Mouse (Mus musculus): ENCODE results near the gene Olfr1489. TPM values are rescaled to one million over a fixed set of nuclear protein-coding genes. Genes with fewer than 3 reads are reported as not detected.
"Not testable (repeated sequence)": the region's sequence is repeated elsewhere in the genome, so short reads cannot be mapped to it uniquely, and the experiment has no call there.

Olfr1489 gene
- not detected in 2 replicates for total RNA-seq (2014; rRNA removed)
- polyA plus RNA-seq (2015; fragmentation: Nextera tagmentation; extraction: Ambion mirVana): not detected in 2 replicates

GRCm38 (mm10) chr19:13631321-13631720 lies at the start of gene Olfr1489:
Gene Olfr1489 (plus strand): TSS chr19:13631621.
- no peak within 1 kb of the TSS for H3K4me3 ChIP-seq (ENCODE audit: low read length)
- TF ChIP-seq CTCF (IDR thresholded peaks at IDR 0.05; ENCODE audit: low read depth): no peak
- no peaks in the 10 kb centered on the region for H3K4me1 ChIP-seq (ENCODE audit: insufficient read depth, low read length)
- 82% methylated on average over 1 of the region's 1 CpGs for WGBS
- no peak within 1 kb of the TSS for H3K27ac ChIP-seq
- H3K9ac ChIP-seq (replicated peaks; ENCODE audit: low read length): no peak within 1 kb of the TSS
- ATAC-seq (no peak), DNase-seq (ENCODE audit: low spot score) (no peak)
- H3K36me3 ChIP-seq (ENCODE audit: insufficient read depth, low read length): no peaks in the 10 kb centered on the region
- no peaks in the 10 kb centered on the region for H3K27me3 ChIP-seq (ENCODE audit: insufficient read depth, low read length)
- peaks cover 16% of the 10 kb centered on the region for H3K9me3 ChIP-seq (ENCODE audit: low read length)
- H3K4me2 ChIP-seq (ENCODE audit: low read depth, low read length): no peak within 1 kb of the TSS

DNA sequence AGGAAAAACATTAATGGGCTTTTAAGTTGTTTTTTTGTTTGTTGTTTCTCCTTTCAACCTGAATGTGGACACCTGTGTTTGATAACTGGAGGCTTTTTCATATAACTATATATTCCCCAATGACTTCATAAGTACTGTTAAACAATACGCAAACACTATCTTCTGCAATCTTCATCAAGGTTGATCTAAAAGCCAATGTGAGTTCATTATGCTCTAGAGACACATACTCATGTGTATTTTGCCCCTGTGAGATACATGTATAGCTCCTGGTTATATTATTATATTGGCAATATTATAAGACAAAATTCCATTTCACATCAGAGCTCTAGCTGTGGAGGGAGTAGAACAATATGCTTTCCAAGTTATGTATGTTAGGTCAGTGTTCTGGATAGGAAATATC lies 48.2 kb upstream of the Olfr1489 start, which contains the start of gene Olfr1484:
Gene Olfr1484 (plus strand): TSS at position 301 of the 400 bp plus-strand sequence.
- WGBS: 89% methylated on average over 1 of the region's 1 CpGs
- Histone ChIP-seq H3K27me3 (ENCODE audit: insufficient read depth, low read length) (no peaks in the 10 kb centered on the region), H3K9me3 (ENCODE audit: low read length) (no peaks in the 10 kb centered on the region), H3K27ac (no peak within 1 kb of the TSS), H3K4me3 (ENCODE audit: low read length) (no peak within 1 kb of the TSS), H3K4me2 (ENCODE audit: low read depth, low read length) (no peak within 1 kb of the TSS), H3K36me3 (ENCODE audit: insufficient read depth, low read length) (no peaks in the 10 kb centered on the region), H3K9ac (replicated peaks; ENCODE audit: low read length) (no peak within 1 kb of the TSS), H3K4me1 (ENCODE audit: insufficient read depth, low read length) (no peaks in the 10 kb centered on the region)
- ATAC-seq (no peak), DNase-seq (ENCODE audit: low spot score) (no peak)
- TF ChIP-seq CTCF (IDR thresholded peaks at IDR 0.05; ENCODE audit: low read depth): no peak

GRCm38 (mm10) chr19:13617075-13617474 lies 14.3 kb upstream of the Olfr1489 start, which contains the start of gene Olfr1487:
Gene Olfr1487 (plus strand): TSS chr19:13617375.
- not testable (repeated sequence) for DNase-seq (ENCODE audit: low spot score); H3K4me3 ChIP-seq (ENCODE audit: low read length); H3K4me2 ChIP-seq (ENCODE audit: low read depth, low read length); H3K27me3 ChIP-seq (ENCODE audit: insufficient read depth, low read length); H3K9me3 ChIP-seq (ENCODE audit: low read length); H3K4me1 ChIP-seq (ENCODE audit: insufficient read depth, low read length); H3K36me3 ChIP-seq (ENCODE audit: insufficient read depth, low read length); H3K27ac ChIP-seq; ATAC-seq; H3K9ac ChIP-seq (replicated peaks; ENCODE audit: low read length)
- 88% methylated on average over 2 of the region's 2 CpGs for WGBS

- WGBS: 71% methylated on average over 1 of the region's 1 CpGs
- Histone ChIP-seq H3K36me3 (ENCODE audit: insufficient read depth, low read length) (no peaks in the 10 kb centered on the region), H3K4me2 (ENCODE audit: low read depth, low read length) (no peak within 1 kb of the TSS), H3K4me3 (ENCODE audit: low read length) (no peak within 1 kb of the TSS), H3K9ac (replicated peaks; ENCODE audit: low read length) (no peak within 1 kb of the TSS), H3K9me3 (ENCODE audit: low read length) (0 out of 2 replicates have a peak, but pooled peaks cover 3% of the 10 kb centered on the region), H3K27ac (no peak within 1 kb of the TSS), H3K27me3 (ENCODE audit: insufficient read depth, low read length) (no peaks in the 10 kb centered on the region), H3K4me1 (ENCODE audit: insufficient read depth, low read length) (no peaks in the 10 kb centered on the region)
- ATAC-seq (no peak), DNase-seq (ENCODE audit: low spot score) (no peak)
- no peak for TF ChIP-seq CTCF (IDR thresholded peaks at IDR 0.05; ENCODE audit: low read depth)
Observed at GRCm38 (mm10) chr19:13650791-13651190, 19.4 kb downstream of the Olfr1489 start, which contains the start of gene Olfr1490. Gene Olfr1490 (plus strand): TSS chr19:13651091.

Small RNAs within 50 kb of the gene (microRNA-seq; reads per million reads assigned to microRNA genes)
- gene Gm22323 (0 reads per million in 2 experiments), gene Gm23931 (0 reads per million in 2 experiments)

Other genes with a start within 250 kb of the Olfr1489 start
- not detected in 2 replicates for gene Olfr1469, start 223.8 kb upstream of the Olfr1489 start, total RNA-seq (2014; rRNA removed)
- gene Olfr1469, start 223.8 kb upstream of the Olfr1489 start, polyA plus RNA-seq (2015; fragmentation: Nextera tagmentation; extraction: Ambion mirVana): not detected in 2 replicates
- gene Olfr1471, start 188.2 kb upstream of the Olfr1489 start, total RNA-seq (2014; rRNA removed): not detected in 2 replicates
- gene Olfr1471, start 188.2 kb upstream of the Olfr1489 start, polyA plus RNA-seq (2015; fragmentation: Nextera tagmentation; extraction: Ambion mirVana): not detected in 2 replicates
- not detected in 2 replicates for gene Olfr1472, start 175.5 kb upstream of the Olfr1489 start, total RNA-seq (2014; rRNA removed)
- gene Olfr1472, start 175.5 kb upstream of the Olfr1489 start, polyA plus RNA-seq (2015; fragmentation: Nextera tagmentation; extraction: Ambion mirVana): not detected in 2 replicates
- not detected in 2 replicates for gene Olfr1474, start 162.1 kb upstream of the Olfr1489 start, total RNA-seq (2014; rRNA removed)
- not detected in 2 replicates for gene Olfr1474, start 162.1 kb upstream of the Olfr1489 start, polyA plus RNA-seq (2015; fragmentation: Nextera tagmentation; extraction: Ambion mirVana)
- gene Olfr1475, start 151.4 kb upstream of the Olfr1489 start, total RNA-seq (2014; rRNA removed): not detected in 2 replicates
- gene Olfr1475, start 151.4 kb upstream of the Olfr1489 start, polyA plus RNA-seq (2015; fragmentation: Nextera tagmentation; extraction: Ambion mirVana): not detected in 2 replicates
- gene Olfr1477, start 131.1 kb upstream of the Olfr1489 start, total RNA-seq (2014; rRNA removed): not detected in 2 replicates
- gene Olfr1477, start 131.1 kb upstream of the Olfr1489 start, polyA plus RNA-seq (2015; fragmentation: Nextera tagmentation; extraction: Ambion mirVana): not detected in 2 replicates
- gene Olfr1480, start 103.7 kb upstream of the Olfr1489 start, total RNA-seq (2014; rRNA removed): not detected in 2 replicates
- gene Olfr1480, start 103.7 kb upstream of the Olfr1489 start, polyA plus RNA-seq (2015; fragmentation: Nextera tagmentation; extraction: Ambion mirVana): not detected in 2 replicates
- not detected in 2 replicates for gene Olfr1484, start 48.1 kb upstream of the Olfr1489 start, total RNA-seq (2014; rRNA removed)
- not detected in 2 replicates for gene Olfr1484, start 48.1 kb upstream of the Olfr1489 start, polyA plus RNA-seq (2015; fragmentation: Nextera tagmentation; extraction: Ambion mirVana)
- gene Olfr1487, start 14.2 kb upstream of the Olfr1489 start, total RNA-seq (2014; rRNA removed): not detected in 2 replicates
- gene Olfr1487, start 14.2 kb upstream of the Olfr1489 start, polyA plus RNA-seq (2015; fragmentation: Nextera tagmentation; extraction: Ambion mirVana): not detected in 2 replicates
- not detected in 2 replicates for gene Olfr1490, start 19.5 kb downstream of the Olfr1489 start, total RNA-seq (2014; rRNA removed)
- gene Olfr1490, start 19.5 kb downstream of the Olfr1489 start, polyA plus RNA-seq (2015; fragmentation: Nextera tagmentation; extraction: Ambion mirVana): not detected in 2 replicates
- gene Olfr1491, start 65.6 kb downstream of the Olfr1489 start, total RNA-seq (2014; rRNA removed): not detected in 2 replicates
- not detected in 2 replicates for gene Olfr1491, start 65.6 kb downstream of the Olfr1489 start, polyA plus RNA-seq (2015; fragmentation: Nextera tagmentation; extraction: Ambion mirVana)
- not detected in 2 replicates for gene Olfr1493-ps1, start 91.7 kb downstream of the Olfr1489 start, total RNA-seq (2014; rRNA removed)
- not detected in 2 replicates for gene Olfr1493-ps1, start 91.7 kb downstream of the Olfr1489 start, polyA plus RNA-seq (2015; fragmentation: Nextera tagmentation; extraction: Ambion mirVana)
- gene Olfr1494, start 108.1 kb downstream of the Olfr1489 start, total RNA-seq (2014; rRNA removed): not detected in 2 replicates
- gene Olfr1494, start 108.1 kb downstream of the Olfr1489 start, polyA plus RNA-seq (2015; fragmentation: Nextera tagmentation; extraction: Ambion mirVana): not detected in 2 replicates
- gene Olfr1495, start 133.0 kb downstream of the Olfr1489 start, total RNA-seq (2014; rRNA removed): not detected in 2 replicates
- gene Olfr1495, start 133.0 kb downstream of the Olfr1489 start, polyA plus RNA-seq (2015; fragmentation: Nextera tagmentation; extraction: Ambion mirVana): not detected in 2 replicates
- gene Olfr1496, start 146.3 kb downstream of the Olfr1489 start, total RNA-seq (2014; rRNA removed): not detected in 2 replicates
- gene Olfr1496, start 146.3 kb downstream of the Olfr1489 start, polyA plus RNA-seq (2015; fragmentation: Nextera tagmentation; extraction: Ambion mirVana): not detected in 2 replicates
- not detected in 2 replicates for gene Olfr1497, start 166.6 kb downstream of the Olfr1489 start, total RNA-seq (2014; rRNA removed)
- gene Olfr1497, start 166.6 kb downstream of the Olfr1489 start, polyA plus RNA-seq (2015; fragmentation: Nextera tagmentation; extraction: Ambion mirVana): not detected in 2 replicates
- gene Olfr1499, start 187.8 kb downstream of the Olfr1489 start, total RNA-seq (2014; rRNA removed): not detected in 2 replicates
- not detected in 2 replicates for gene Olfr1499, start 187.8 kb downstream of the Olfr1489 start, polyA plus RNA-seq (2015; fragmentation: Nextera tagmentation; extraction: Ambion mirVana)
- gene Olfr1500, start 198.9 kb downstream of the Olfr1489 start, total RNA-seq (2014; rRNA removed): not detected in 2 replicates
- gene Olfr1500, start 198.9 kb downstream of the Olfr1489 start, polyA plus RNA-seq (2015; fragmentation: Nextera tagmentation; extraction: Ambion mirVana): not detected in 2 replicates
- not detected in 2 replicates for gene Olfr1501, start 219.1 kb downstream of the Olfr1489 start, total RNA-seq (2014; rRNA removed)
- not detected in 2 replicates for gene Olfr1501, start 219.1 kb downstream of the Olfr1489 start, polyA plus RNA-seq (2015; fragmentation: Nextera tagmentation; extraction: Ambion mirVana)
- gene Olfr1502, start 230.2 kb downstream of the Olfr1489 start, total RNA-seq (2014; rRNA removed): not detected in 2 replicates
- not detected in 2 replicates for gene Olfr1502, start 230.2 kb downstream of the Olfr1489 start, polyA plus RNA-seq (2015; fragmentation: Nextera tagmentation; extraction: Ambion mirVana)

All from hindbrain, postnatal 0 days (tissue).